Mouse (Mus musculus) heart, postnatal 36 days (tissue): ENCODE measurements at regions not wholly inside any gene's neighbourhood (a gene's known extent, or its start where the extent isn't known, plus 50 kb on each side); places are given as distances from the start of the nearest gene placed in this dataset.

ENCODE experiments used
- DNase-seq, 2 experiments: peaks; one replicate each; pipeline ENCODE4 v3.0.0; 2021 to 2022
- intact Hi-C: fragments of 180-260 bp; cut with DNase I; formaldehyde crosslinking; loops from one replicate; pipeline ENCODE4 v1.15.1; 2025

GRCm38 (mm10) chr13:70103903-70104302 is 301.7 kb downstream of the Med10 start:
- DNase-seq = no peak
- intact Hi-C loops = no loop called here

- no peak for DNase-seq
- intact Hi-C loops = no loop called here
Measured at GRCm38 (mm10) chr13:70115576-70115975, 313.4 kb downstream of the Med10 start.

GRCm38 (mm10) chr13:70124860-70125545 is 322.8 kb downstream of the Med10 start:
- no peak for DNase-seq
- intact Hi-C loops = no loop called here

GRCm38 (mm10) chr13:70127310-70127709 is 325.1 kb downstream of the Med10 start:
- no peak for DNase-seq
- intact Hi-C loops = no loop called here

- no peak for DNase-seq
- intact Hi-C loops = no loop called here
Measured at GRCm38 (mm10) chr13:70134544-70134943, 332.3 kb downstream of the Med10 start.

GRCm38 (mm10) chr13:70136209-70136608 is 334.0 kb downstream of the Med10 start:
- intact Hi-C loops = no loop called here
- DNase-seq = no peak

GRCm38 (mm10) chr13:70144461-70144860 is 342.3 kb downstream of the Med10 start:
- no peak for DNase-seq
- intact Hi-C loops = no loop called here

- DNase-seq = no peak
- intact Hi-C loops = no loop called here
Measured at GRCm38 (mm10) chr13:70145466-70145865, 343.3 kb downstream of the Med10 start.

GRCm38 (mm10) chr13:70149041-70149898 is 347.1 kb downstream of the Med10 start:
- intact Hi-C loops = no loop called here
- DNase-seq = no peak

- intact Hi-C loops = no loop called here
- no peak for DNase-seq
Measured at GRCm38 (mm10) chr13:70149899-70150184, 347.6 kb downstream of the Med10 start.

GRCm38 (mm10) chr13:70153062-70153461 is 350.9 kb downstream of the Med10 start:
- intact Hi-C loops = no loop called here

GRCm38 (mm10) chr13:70155596-70155995 is 353.4 kb downstream of the Med10 start:
- intact Hi-C loops = no loop called here
- DNase-seq = no peak

More at GRCm38 (mm10) chr13:70153062-70153461, 350.9 kb downstream of the Med10 start:
- no peak for DNase-seq

- DNase-seq = no peak
- intact Hi-C loops = no loop called here
Measured at GRCm38 (mm10) chr13:70156975-70157588, 354.9 kb downstream of the Med10 start.

- intact Hi-C loops = no loop called here
- no peak for DNase-seq
Measured at GRCm38 (mm10) chr13:70159065-70159464, 356.9 kb downstream of the Med10 start.

- intact Hi-C loops = no loop called here
- no peak for DNase-seq
Measured at GRCm38 (mm10) chr13:70159604-70160003, 357.4 kb downstream of the Med10 start.

- intact Hi-C loops = no loop called here
- DNase-seq = no peak
Measured at GRCm38 (mm10) chr13:70162115-70162514, 359.9 kb downstream of the Med10 start.

- intact Hi-C loops = no loop called here
- DNase-seq = no peak
Measured at GRCm38 (mm10) chr13:70165511-70166225, 363.5 kb downstream of the Med10 start.

GRCm38 (mm10) chr13:70167747-70168146 is 365.6 kb downstream of the Med10 start:
- DNase-seq = no peak
- intact Hi-C loops = no loop called here

- intact Hi-C loops = no loop called here
Measured at GRCm38 (mm10) chr13:70168906-70169305, 366.7 kb downstream of the Med10 start.

GRCm38 (mm10) chr13:70177066-70177465 is 374.9 kb downstream of the Med10 start:
- intact Hi-C loops = no loop called here
- DNase-seq = no peak

More at GRCm38 (mm10) chr13:70168906-70169305, 366.7 kb downstream of the Med10 start:
- no peak for DNase-seq

- intact Hi-C loops = no loop called here
Measured at GRCm38 (mm10) chr13:70178073-70178491, 375.9 kb downstream of the Med10 start.

More at GRCm38 (mm10) chr13:70178073-70178491, 375.9 kb downstream of the Med10 start:
- DNase-seq = no peak
